In the genomic region with DNA sequence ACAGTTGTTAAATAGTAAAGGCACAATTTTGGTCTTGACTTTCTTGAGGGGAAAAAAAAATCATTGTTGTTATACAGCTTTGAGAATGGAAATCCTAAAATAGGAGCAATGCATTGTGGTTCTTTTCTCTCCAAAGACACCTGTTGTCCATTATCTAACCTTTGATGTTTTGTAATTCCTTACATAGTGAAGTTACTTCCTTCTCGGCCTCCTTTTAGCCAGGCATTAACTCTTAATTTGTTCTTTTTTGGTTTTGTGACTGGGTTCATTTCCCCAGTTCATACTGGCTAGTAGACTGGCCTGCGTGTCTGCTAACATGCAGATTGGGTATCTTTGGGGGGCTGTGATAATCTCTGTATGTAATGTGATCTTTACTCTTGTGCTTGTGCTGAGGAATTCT, we compare ENCODE assay signal across 9 mouse cellular contexts. TPM values are rescaled to one million over a fixed set of nuclear protein-coding genes. Genes with fewer than 3 reads are reported as not detected.
DNase-seq lines count a peak whose midpoint lies in the region; ATAC-seq and TF ChIP-seq lines count a peak whose summit lies in the region.
"Had no signal": no experiment of that assay in that cellular context is flagged by ENCODE, and none has a peak within 500 bp of the region (broad histone marks: within the 10 kb centered on the region; RNA-seq: fewer than 3 reads in every experiment).

No protein-coding gene starts in this region.

- TF ChIP-seq EP300 in stomach, postnatal 0 days (optimal IDR thresholded peaks at IDR 0.05) = no peak

- ATAC-seq in limb, embryonic 15.5 days (ENCODE audit: insufficient number of reproducible peaks, low FRiP score, low TSS enrichment, low read depth) = no peak
- ATAC-seq in stomach, postnatal 0 days (ENCODE audit: low FRiP score, low TSS enrichment) = no peak

- H3K9ac ChIP-seq in limb, embryonic 15.5 days = no peak overlapping the region
- H3K9ac ChIP-seq in stomach, postnatal 0 days (ENCODE audit: low read length) = no peak overlapping the region; the same call in 1 of the 2 replicates

- H3K9me3 ChIP-seq in limb, embryonic 15.5 days = no peaks in the 10 kb centered on the region
- H3K9me3 ChIP-seq in stomach, postnatal 0 days (ENCODE audit: control insufficient read depth, low read length) = no peaks in the 10 kb centered on the region

- 0 out of 2 replicates have a peak overlapping the region, but pooled peaks have one; percentile 19 for H3K27ac ChIP-seq in spleen, adult 2 months (ENCODE audit: insufficient read depth, low read length)
- peak overlapping the region; percentile 27; the same call in 1 of the 2 replicates for H3K27ac ChIP-seq in limb, embryonic 15.5 days
- no peak overlapping the region for H3K27ac ChIP-seq in stomach, postnatal 0 days (replicated peaks)

- no peak for TF ChIP-seq POLR2A in spleen, adult 2 months (IDR thresholded peaks at IDR 0.05; ENCODE audit: low read depth, low read length)

- no peak for TF ChIP-seq CTCF in spleen, adult 2 months (IDR thresholded peaks at IDR 0.05; ENCODE audit: extremely low read depth, insufficient read depth, insufficient read length, insufficient replicate concordance)
- no peak for TF ChIP-seq CTCF in stomach, postnatal 0 days (IDR thresholded peaks at IDR 0.05; ENCODE audit: low read depth)

- WGBS in spleen, adult 2 months = 20% methylated on average over 2 of the region's 2 CpGs
- WGBS in limb, embryonic 15.5 days = 9% methylated on average over 2 of the region's 2 CpGs
- 19% methylated on average over 2 of the region's 2 CpGs for WGBS in stomach, postnatal 0 days

- H3K4me1 ChIP-seq in spleen, adult 2 months (ENCODE audit: control insufficient read depth, insufficient read depth, insufficient read length) = peaks cover 4% of the 10 kb centered on the region
- peaks cover 26% of the 10 kb centered on the region for H3K4me1 ChIP-seq in limb, embryonic 15.5 days
- H3K4me1 ChIP-seq in stomach, postnatal 0 days (replicated peaks; ENCODE audit: control insufficient read depth, insufficient read depth) = peaks cover 3% of the 10 kb centered on the region; the same call in 1 of the 2 replicates

- H3K4me2 ChIP-seq in limb, embryonic 15.5 days = peak overlapping the region; percentile 70
- peak overlapping the region; percentile 75 for H3K4me2 ChIP-seq in stomach, postnatal 0 days (replicated peaks; ENCODE audit: low read depth)

- no peaks in the 10 kb centered on the region for H3K36me3 ChIP-seq in spleen, adult 2 months (ENCODE audit: control insufficient read depth, insufficient read depth, low read length)
- no peaks in the 10 kb centered on the region for H3K36me3 ChIP-seq in limb, embryonic 15.5 days
- no peaks in the 10 kb centered on the region for H3K36me3 ChIP-seq in stomach, postnatal 0 days (ENCODE audit: control insufficient read depth, insufficient read depth, low read length)

- peak overlapping the region; percentile 29; the same call in 1 of the 2 replicates for H3K4me3 ChIP-seq in spleen, adult 2 months (ENCODE audit: extremely low read depth, insufficient read depth, insufficient read length)
- H3K4me3 ChIP-seq in limb, embryonic 15.5 days = peak overlapping the region; percentile 85
- peak overlapping the region; percentile 86 for H3K4me3 ChIP-seq in stomach, postnatal 0 days (ENCODE audit: low read depth, low read length)

- H3K27me3 ChIP-seq in spleen, adult 2 months (ENCODE audit: control insufficient read depth, insufficient read depth, low read length) = no peaks in the 10 kb centered on the region
- H3K27me3 ChIP-seq in limb, embryonic 15.5 days = no peaks in the 10 kb centered on the region
- no peaks in the 10 kb centered on the region for H3K27me3 ChIP-seq in stomach, postnatal 0 days (ENCODE audit: control insufficient read depth, insufficient read depth, low read length)

- peak; percentile 58 for DNase-seq in embryo, embryonic 10.5 days (ENCODE audit: low spot score)
- no peak for DNase-seq in embryo, embryonic 10 days (ENCODE audit: low spot score)
- DNase-seq in spleen, adult 2 months (ENCODE audit: low read depth in 1 of 2, low spot score in 2 of 2) = no peak
- no peak for DNase-seq in spleen, postnatal 14 days (ENCODE audit: low spot score in 2 of 2)
- no peak for DNase-seq in stomach, postnatal 0 days (ENCODE audit: low spot score)
- DNase-seq in T-cell, adult 2 months (ENCODE audit: low spot score) = no peak
- no peak for DNase-seq in layer of hippocampus, adult 8-10 months (ENCODE audit: low spot score in 2 of 2)
- DNase-seq: gastrocnemius, postnatal 14 days had no signal

RNA-seq across cellular contexts. Expression of a gene that starts 1.7 kb away (rescaled TPM):
- polyA plus RNA-seq in spleen, adult 2 months (2012; rRNA removed) = 13.7 and 15.0 TPM in 2 replicates
- 23.8 and 28.1 TPM in 2 replicates for polyA plus RNA-seq in limb, embryonic 15.5 days (2015; fragmentation: Nextera tagmentation; extraction: Ambion mirVana)
- 10.9 and 11.5 TPM in 2 replicates for polyA plus RNA-seq in stomach, postnatal 0 days (2015; fragmentation: Nextera tagmentation; extraction: Ambion mirVana)
- 10 to 100 TPM; 23.7 to 25.6 (median 24.3) TPM for total RNA-seq in layer of hippocampus, adult 8-10 months (2022)

Comparison
In these comparisons a context has a peak if more than half of its experiments do, and no peak if none do; other contexts are left out.
1. H3K4me3 ChIP-seq: peak in every context shown above with its lines; median percentile 86 in stomach, postnatal 0 days; 85 in limb, embryonic 15.5 days; 29 in spleen, adult 2 months.